Mouse (Mus musculus) kidney, adult 2 months (tissue): ENCODE data around the gene Cdrt4.

ENCODE experiments used
- CTCF ChIP-seq: fragments of 200-500 bp; conservative IDR thresholded peaks from 2 replicates; pipeline ENCODE4 v1.5.1; 2011; ENCODE audit warnings: low read depth, mild to moderate bottlenecking, control low read depth, low read length, moderate library complexity, mixed read lengths; ENCODE audit not compliant: insufficient read depth, insufficient read length
- POLR2A ChIP-seq: fragments of 200-500 bp; IDR thresholded peaks from one replicate; pipeline ENCODE4 v1.6.1; 2011; ENCODE audit warnings: low read depth, low read length, control low read depth

GRCm38 (mm10) chr11:62983793-62984192, 32.8 kb downstream of the Cdrt4 start:
- TF ChIP-seq POLR2A, result no peak
- TF ChIP-seq CTCF, result no peak
